Mouse (Mus musculus) stomach, embryonic 14.5 days (tissue): ENCODE data around the gene Cfdp1. TPM values are rescaled to one million over a fixed set of nuclear protein-coding genes. Genes with fewer than 3 reads are reported as not detected.

Experiments
- ATAC-seq: fragments of 200-750 bp; cut with Nextera tagmentation; 2 replicates; pipeline ENCODE4 v1.8.0; 2017; ENCODE audit warnings: low read depth, moderate TSS enrichment; ENCODE audit not compliant: insufficient number of reproducible peaks, insufficient read depth, low FRiP score
- H3K27ac ChIP-seq: fragments of 300-500 bp; sonication (generic); 2 replicates; pipeline ENCODE4 v1.5.1; 2014; ENCODE audit warnings: mild to moderate bottlenecking, low read length, moderate library complexity, mixed read lengths
- H3K27me3 ChIP-seq: fragments of 300-500 bp; sonication (generic); 2 replicates; pipeline ENCODE4 v1.6.1; 2014; ENCODE audit warnings: low read length, control low read depth, mixed read lengths; ENCODE audit not compliant: control insufficient read depth, insufficient read depth
- H3K36me3 ChIP-seq: fragments of 300-500 bp; sonication (generic); 2 replicates; pipeline ENCODE4 v1.6.1; 2014; ENCODE audit warnings: mild to moderate bottlenecking, control low read depth, low read length, moderate library complexity, mixed read lengths; ENCODE audit not compliant: control insufficient read depth, insufficient read depth
- H3K4me1 ChIP-seq: fragments of 300-500 bp; sonication (generic); 2 replicates; pipeline ENCODE4 v1.6.1; 2014; ENCODE audit warnings: low read length, control low read depth, mixed read lengths; ENCODE audit not compliant: control insufficient read depth, insufficient read depth
- H3K4me2 ChIP-seq: fragments of 300-500 bp; sonication (generic); replicated peaks from 2 replicates; pipeline ENCODE4 v1.6.1; 2014; ENCODE audit warnings: low read depth, low read length, control low read depth
- H3K4me3 ChIP-seq: fragments of 300-500 bp; sonication (generic); 2 replicates; pipeline ENCODE4 v1.5.1; 2014; ENCODE audit warnings: low read depth, low read length, control low read depth
- H3K9ac ChIP-seq: fragments of 300-500 bp; sonication (generic); replicated peaks from 2 replicates; pipeline ENCODE4 v1.6.1; 2014; ENCODE audit warnings: low read depth, mild to moderate bottlenecking, control low read depth, low read length, moderate library complexity, mixed read lengths
- H3K9me3 ChIP-seq: fragments of 300-500 bp; sonication (generic); 2 replicates; pipeline ENCODE4 v1.6.1; 2016; ENCODE audit warnings: low read depth, low read length, control low read depth; ENCODE audit not compliant: control insufficient read depth
- WGBS: fragments of 180-500 bp; shearing (Covaris S2); extraction: QIAGEN DNeasy Blood & Tissue Kit; methylation state at CpG from one replicate; pipeline ENCODE4 v1.1.7; 2014; 5-methylcytosine and 5-hydroxymethylcytosine counted together
- polyA plus RNA-seq: library from polyadenylated mRNA; unstranded; fragments of >200 nt; fragmentation: Nextera tagmentation; extraction: Ambion mirVana; gene quantifications from 2 replicates; pipeline ENCODE4 v1.2.1, GENCODE M21; 2014

Gene Cfdp1
- polyA plus RNA-seq: 206 and 215 TPM in 2 replicates

DNA sequence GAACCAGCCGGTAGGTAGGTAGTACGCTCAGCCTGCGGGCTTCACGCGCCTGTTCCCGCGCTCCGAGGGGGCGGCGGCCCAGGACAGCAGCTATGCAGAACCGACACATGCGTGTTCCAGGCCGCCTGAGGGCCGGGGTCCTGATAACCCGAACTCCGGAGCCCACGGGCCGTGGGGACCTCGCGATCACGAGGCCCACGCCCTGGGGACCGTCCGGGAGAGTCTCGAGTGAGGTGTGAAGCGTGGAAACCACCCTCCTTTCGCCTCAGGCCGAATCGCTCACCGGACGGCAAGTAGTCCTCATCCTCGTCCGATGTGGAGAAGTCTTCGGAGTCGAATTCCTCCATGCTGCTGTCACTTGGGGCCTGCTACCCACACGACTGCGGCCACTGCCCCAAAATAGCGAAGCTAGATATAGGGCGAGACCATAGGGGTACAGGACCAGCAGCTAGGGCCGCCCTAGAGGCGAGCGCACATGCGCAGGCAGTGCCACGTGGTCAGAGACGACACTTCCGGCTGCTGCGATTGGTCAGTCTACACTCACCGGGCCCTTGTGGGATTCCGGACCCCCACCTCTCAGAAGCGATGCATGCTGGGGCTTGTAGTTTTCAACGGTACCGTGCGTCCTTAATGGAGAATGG lies at the start of gene Cfdp1:
Gene Cfdp1 (minus strand): TSS at position 431 of the 641 bp plus-strand sequence.
- Histone ChIP-seq H3K36me3 (no peaks in the 10 kb centered on the region; the same call in 1 of the 2 replicates), H3K9me3 (no peaks in the 10 kb centered on the region), H3K27me3 (no peaks in the 10 kb centered on the region), H3K9ac (peak within 1 kb of the TSS; percentile 77), H3K4me3 (peak within 1 kb of the TSS; percentile 91), H3K4me1 (0 out of 2 replicates have a peak, but pooled peaks cover 8% of the 10 kb centered on the region), H3K27ac (peak within 1 kb of the TSS; percentile 52; the same call in 1 of the 2 replicates), H3K4me2 (peak within 1 kb of the TSS; percentile 80)
- peak; percentile 100 for ATAC-seq
- WGBS: under 1% methylated on average over 53 of the region's 53 CpGs

DNA sequence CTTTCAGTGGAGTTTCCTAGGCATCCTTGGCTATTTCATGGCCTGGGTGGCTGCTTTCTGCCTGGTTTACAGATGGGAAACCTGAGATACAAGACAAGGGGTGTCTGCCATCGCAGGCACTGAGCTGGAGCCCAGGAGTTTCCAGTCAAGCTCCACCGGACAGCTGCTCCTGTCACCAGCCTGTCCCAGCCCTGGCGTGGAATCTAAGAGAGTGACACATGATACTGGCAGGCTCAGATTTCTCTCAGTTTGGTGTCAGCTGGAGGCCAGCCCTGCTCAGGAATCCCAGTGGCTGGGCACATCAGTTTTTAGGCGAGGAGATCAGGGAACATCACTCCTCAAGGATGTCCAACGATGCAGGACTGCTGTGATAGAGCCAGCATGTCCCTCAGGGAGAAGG lies 48.0 kb upstream of the Cfdp1 start:
- Histone ChIP-seq H3K36me3 (no peaks in the 10 kb centered on the region), H3K27me3 (no peaks in the 10 kb centered on the region), H3K27ac (no peak overlapping the region), H3K4me3 (no peak overlapping the region), H3K9ac (no peak overlapping the region), H3K4me2 (no peak overlapping the region), H3K9me3 (no peaks in the 10 kb centered on the region), H3K4me1 (no peaks in the 10 kb centered on the region)
- whole genome bisulfite sequencing: 27% methylated on average over 5 of the region's 5 CpGs
- no peak for ATAC-seq

DNA sequence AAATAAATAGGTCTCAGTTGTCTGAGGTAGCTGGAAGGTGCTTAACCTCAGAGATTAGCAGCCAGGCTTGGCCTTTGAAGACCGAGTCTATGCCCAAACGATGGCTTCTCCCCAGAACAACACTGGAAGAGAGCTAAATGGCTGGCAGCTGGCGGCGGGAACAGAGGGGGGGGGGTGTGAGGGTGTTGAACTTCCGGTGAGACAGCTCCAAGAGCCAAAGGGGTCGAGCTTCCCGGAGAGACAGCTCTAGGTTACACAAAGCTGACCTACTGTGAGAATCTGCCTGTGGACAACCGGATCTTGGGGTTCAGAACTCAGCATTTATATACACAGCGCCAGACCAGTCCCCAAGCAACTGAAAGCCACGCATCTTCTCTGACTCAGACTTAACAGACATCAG lies 44.5 kb upstream of the Cfdp1 start:
- H3K4me1 ChIP-seq: no peaks in the 10 kb centered on the region
- H3K4me2 ChIP-seq: no peak overlapping the region
- WGBS: 33% methylated on average over 10 of the region's 10 CpGs
- no peaks in the 10 kb centered on the region for H3K27me3 ChIP-seq
- no peak for ATAC-seq
- no peak overlapping the region for H3K27ac ChIP-seq
- no peaks in the 10 kb centered on the region for H3K36me3 ChIP-seq
- H3K9me3 ChIP-seq: no peaks in the 10 kb centered on the region
- H3K4me3 ChIP-seq: no peak overlapping the region
- H3K9ac ChIP-seq: no peak overlapping the region

DNA sequence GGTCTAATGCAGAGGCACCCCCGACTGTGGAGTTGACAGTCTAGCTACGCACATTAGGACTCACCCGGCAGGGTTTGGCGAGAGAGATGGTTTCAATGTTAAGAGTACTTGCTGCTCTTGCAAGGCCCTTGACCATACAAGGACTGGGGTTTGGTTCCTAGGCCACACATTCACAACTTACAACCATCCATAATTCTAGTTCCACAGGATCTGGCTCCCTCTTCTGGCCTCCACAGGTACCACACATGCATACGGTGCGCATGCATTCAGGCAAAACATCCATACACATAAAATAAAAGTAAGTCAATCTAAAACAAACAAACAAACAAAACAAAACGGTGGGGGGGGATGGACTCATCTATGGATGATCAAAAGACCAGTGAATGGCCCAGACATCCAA lies 40.9 kb upstream of the Cfdp1 start:
- WGBS: 90% methylated on average over 7 of the region's 7 CpGs
- peaks cover 10% of the 10 kb centered on the region; the same call in 1 of the 2 replicates for H3K27me3 ChIP-seq
- no peak for ATAC-seq
- peaks cover 8% of the 10 kb centered on the region; the same call in 1 of the 2 replicates for H3K4me1 ChIP-seq
- H3K4me2 ChIP-seq: no peak overlapping the region
- H3K36me3 ChIP-seq: no peaks in the 10 kb centered on the region
- no peak overlapping the region for H3K9ac ChIP-seq
- H3K27ac ChIP-seq: no peak overlapping the region
- H3K4me3 ChIP-seq: no peak overlapping the region
- H3K9me3 ChIP-seq: no peaks in the 10 kb centered on the region

DNA sequence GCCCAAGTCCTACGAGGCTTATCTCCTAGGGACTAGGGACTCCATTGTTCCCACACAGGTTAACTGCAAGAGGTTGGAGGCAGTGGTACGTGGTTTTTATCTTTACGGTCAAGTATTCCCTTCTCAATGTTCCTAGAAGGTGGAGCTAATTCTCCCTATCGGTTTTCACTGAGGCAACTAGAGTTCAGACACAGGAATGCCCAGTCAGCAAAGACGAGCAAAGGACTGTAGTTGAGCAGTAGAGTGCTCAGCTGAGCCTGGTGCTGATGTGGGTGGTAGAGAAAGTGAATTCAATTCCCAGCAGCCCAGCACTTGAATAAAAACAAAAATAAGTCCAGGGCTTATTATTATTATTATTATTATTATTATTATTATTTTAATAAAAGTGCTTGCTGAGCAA lies 38.5 kb upstream of the Cfdp1 start:
- peaks cover 16% of the 10 kb centered on the region for H3K4me1 ChIP-seq
- H3K4me3 ChIP-seq: no peak overlapping the region
- no peak overlapping the region for H3K9ac ChIP-seq
- no peak overlapping the region for H3K27ac ChIP-seq
- no peak overlapping the region for H3K4me2 ChIP-seq
- peaks cover 18% of the 10 kb centered on the region; the same call in 1 of the 2 replicates for H3K27me3 ChIP-seq
- ATAC-seq: no peak
- H3K9me3 ChIP-seq: no peaks in the 10 kb centered on the region
- 46% methylated on average over 5 of the region's 5 CpGs for WGBS
- no peaks in the 10 kb centered on the region for H3K36me3 ChIP-seq

DNA sequence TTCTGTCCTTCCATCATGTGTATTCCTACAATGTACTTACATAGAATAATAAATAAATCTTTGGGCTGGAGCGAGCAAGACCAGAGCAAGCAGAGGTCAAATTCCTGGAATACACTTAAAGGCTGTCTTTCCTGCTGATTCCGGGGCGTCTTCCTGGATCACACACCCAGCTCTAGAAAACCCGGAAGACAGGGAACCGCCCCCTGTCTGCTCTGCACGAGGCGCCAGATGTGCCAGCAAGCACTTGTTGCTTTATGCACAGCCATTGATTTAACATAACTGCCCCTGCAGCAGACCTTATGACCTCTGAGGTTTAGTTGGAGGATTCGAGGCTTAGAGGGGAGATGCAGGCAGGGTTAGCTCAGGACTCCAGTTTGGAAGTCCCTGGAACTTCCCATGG lies 37.9 kb upstream of the Cfdp1 start:
- Histone ChIP-seq H3K4me3 (no peak overlapping the region), H3K36me3 (no peaks in the 10 kb centered on the region), H3K9me3 (no peaks in the 10 kb centered on the region), H3K27me3 (peaks cover 18% of the 10 kb centered on the region; the same call in 1 of the 2 replicates), H3K27ac (no peak overlapping the region), H3K4me1 (peaks cover 16% of the 10 kb centered on the region), H3K4me2 (no peak overlapping the region), H3K9ac (no peak overlapping the region)
- ATAC-seq: no peak
- WGBS: 11% methylated on average over 8 of the region's 8 CpGs

DNA sequence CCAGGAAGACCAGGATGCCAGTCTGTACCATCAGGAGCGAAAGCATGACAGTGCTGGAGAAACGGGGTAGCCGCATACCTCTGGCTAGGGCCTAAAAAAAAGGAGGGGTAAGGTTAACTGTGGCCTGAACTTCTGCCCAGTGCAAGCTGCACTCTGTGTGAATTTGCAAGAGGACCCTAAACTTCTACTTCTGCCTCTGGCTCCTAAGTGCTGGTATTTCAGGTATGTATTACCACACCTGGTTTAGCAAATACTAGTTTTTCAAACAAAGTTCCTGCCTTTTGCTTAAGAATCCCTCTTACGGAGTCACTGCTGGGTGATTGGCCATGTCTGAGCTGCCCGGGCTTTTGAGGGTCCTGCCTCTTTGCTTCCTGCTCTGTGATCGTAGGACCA lies 36.8 kb upstream of the Cfdp1 start:
- no peaks in the 10 kb centered on the region for H3K9me3 ChIP-seq
- H3K27me3 ChIP-seq: peaks cover 18% of the 10 kb centered on the region; the same call in 1 of the 2 replicates
- H3K4me3 ChIP-seq: no peak overlapping the region
- WGBS: 54% methylated on average over 6 of the region's 6 CpGs
- H3K4me2 ChIP-seq: no peak overlapping the region
- H3K9ac ChIP-seq: no peak overlapping the region
- H3K4me1 ChIP-seq: peaks cover 16% of the 10 kb centered on the region
- no peak overlapping the region for H3K27ac ChIP-seq
- no peak for ATAC-seq
- no peaks in the 10 kb centered on the region for H3K36me3 ChIP-seq

DNA sequence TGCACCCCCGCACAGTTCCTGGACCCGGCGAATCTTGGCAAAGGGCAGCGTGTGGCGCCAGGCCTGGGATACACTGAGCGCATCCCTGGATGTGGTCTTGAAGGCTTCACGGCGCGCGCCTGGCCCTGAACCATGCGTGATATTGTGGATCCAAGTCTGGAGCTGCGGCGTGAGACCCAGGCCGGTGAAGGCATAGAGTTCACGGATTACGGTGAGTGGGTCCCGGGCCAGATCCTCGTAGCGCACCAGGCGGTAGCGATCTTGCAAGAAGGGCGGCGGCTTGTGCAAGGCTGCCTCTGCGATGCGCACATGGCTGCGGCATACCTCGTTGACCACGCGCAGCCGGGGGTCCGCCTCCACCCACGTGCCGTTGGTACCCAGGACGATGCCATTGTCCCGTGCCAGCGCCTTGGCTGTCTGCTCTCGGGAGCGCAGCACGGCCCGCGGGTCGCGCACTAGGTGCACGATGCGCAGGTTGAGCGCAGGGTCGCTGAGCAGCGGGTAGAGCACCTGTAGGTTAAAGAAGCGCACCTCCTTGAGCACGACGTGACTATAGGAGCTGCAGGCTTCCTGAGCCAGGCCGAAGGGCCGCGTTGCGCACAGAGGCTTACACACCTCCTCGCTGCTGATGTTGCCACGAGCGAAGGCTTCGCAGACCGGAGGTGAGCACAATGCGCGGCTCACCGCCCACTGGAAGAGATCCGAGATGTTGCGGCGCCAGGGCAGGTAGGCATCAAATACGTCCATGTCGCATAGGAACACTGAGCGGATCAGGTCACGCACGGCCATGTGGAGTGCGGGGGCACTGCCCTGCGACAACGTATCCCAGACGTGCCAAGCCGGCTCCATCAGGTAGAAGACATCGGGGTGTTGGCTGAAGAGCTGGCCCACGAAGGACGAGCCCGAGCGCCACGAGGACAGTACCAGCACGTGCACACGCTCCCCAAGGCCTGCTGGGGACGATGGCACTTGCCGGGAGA lies 36.1 kb upstream of the Cfdp1 start:
- H3K27ac ChIP-seq: no peak overlapping the region
- peaks cover 18% of the 10 kb centered on the region; the same call in 1 of the 2 replicates for H3K27me3 ChIP-seq
- no peaks in the 10 kb centered on the region for H3K9me3 ChIP-seq
- H3K4me3 ChIP-seq: peak overlapping the region; percentile 21
- H3K36me3 ChIP-seq: no peaks in the 10 kb centered on the region
- WGBS: 14% methylated on average over 86 of the region's 86 CpGs
- peaks cover 16% of the 10 kb centered on the region for H3K4me1 ChIP-seq
- no peak overlapping the region for H3K9ac ChIP-seq
- no peak for ATAC-seq
- peak overlapping the region; percentile 39 for H3K4me2 ChIP-seq
